Mouse (Mus musculus): ENCODE data around the gene Krcc1.
"Not testable (repeated sequence)": the region's sequence is repeated elsewhere in the genome, so short reads cannot be mapped to it uniquely, and the experiment has no call there.

The Krcc1 gene

GRCm38 (mm10) chr6:71262142-71262833 is 9.2 kb upstream of the Krcc1 start:
- DNase-seq: no peak

DNA sequence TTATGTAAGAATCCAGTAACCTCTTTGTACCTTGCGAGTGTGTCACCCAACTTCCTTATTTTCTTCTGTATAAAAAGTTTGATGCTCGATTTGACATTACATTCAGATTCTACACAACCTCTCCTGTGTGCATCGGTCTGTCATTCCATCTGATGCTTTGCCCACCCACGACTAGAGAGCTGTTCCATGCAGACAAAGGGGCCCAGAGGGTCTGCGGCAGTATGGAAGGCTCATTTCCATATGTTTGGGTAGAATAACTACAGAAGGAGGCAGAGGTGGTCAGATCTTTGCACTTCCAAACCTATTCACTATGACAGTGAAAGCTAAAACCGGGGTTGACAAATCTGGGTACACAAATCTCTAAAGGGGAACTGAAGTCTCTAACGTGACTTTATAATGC is 3.9 kb upstream of the Krcc1 start:
- not testable (repeated sequence) for DNase-seq

GRCm38 (mm10) chr6:71268929-71269685 is 2.4 kb upstream of the Krcc1 start:
- no peak for DNase-seq

GRCm38 (mm10) chr6:71269686-71270050 is 1.8 kb upstream of the Krcc1 start:
- not testable (repeated sequence) for DNase-seq

GRCm38 (mm10) chr6:71270301-71271056 is 998 bp upstream of the Krcc1 start:
- peak; percentile 65 for DNase-seq

DNA sequence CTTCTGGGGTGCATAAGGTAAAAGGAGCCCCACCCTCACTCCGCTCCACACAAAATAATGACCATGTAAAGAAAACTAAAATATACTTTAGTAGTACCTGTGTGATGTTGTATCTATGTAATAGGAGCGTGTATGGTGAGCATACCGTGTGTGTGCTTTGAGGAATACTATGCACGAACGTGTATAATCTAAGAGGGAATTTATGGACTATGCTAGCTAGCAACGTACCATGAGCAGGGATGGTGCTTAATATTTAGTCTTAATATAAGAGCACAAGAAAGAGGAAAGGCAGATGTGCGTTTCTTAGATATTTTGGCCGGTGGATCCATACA is 454 bp upstream of the Krcc1 start:
- no peak for DNase-seq

DNA sequence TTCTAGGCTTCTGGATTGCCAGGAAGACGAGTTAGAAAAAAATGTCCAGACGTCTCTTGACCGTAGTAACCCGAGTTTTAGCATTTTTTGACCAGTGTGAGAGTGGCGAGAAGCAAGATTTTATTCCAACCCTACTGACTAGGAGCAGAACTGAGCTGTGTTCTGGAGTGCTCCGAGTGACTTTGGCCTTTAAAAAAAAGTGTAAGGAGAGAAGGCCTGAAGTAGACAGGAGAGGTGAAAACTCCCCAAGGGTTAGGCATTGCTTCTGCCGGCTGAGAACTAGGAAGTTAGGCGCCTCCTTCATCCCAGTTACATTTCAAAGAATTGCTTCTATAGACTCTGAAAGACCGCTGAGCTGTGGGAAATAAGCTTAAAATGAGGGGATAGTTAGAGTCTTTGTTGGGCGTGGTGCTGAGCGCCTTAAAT is 852 bp downstream of the Krcc1 start:
- DNase-seq: no peak

DNA sequence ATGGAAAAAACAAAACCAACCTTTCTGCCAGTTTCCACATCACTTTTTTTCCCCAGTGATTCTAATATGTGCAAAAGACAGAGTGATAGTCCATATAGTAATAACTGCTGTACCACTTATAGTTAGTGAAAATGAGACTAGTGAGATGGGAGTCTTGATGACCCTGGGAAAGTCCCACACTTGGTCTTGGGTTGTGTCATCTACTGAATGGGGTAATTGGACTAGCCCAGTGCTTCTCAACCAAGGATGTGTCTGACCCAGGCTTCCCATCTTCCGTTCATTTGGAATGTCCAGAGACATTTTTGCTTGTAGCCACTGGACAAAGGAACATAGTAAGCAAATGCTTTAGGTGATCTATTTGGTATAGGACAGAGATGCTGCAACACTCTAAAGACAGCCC is 2.2 kb downstream of the Krcc1 start:
- no peak for DNase-seq

DNA sequence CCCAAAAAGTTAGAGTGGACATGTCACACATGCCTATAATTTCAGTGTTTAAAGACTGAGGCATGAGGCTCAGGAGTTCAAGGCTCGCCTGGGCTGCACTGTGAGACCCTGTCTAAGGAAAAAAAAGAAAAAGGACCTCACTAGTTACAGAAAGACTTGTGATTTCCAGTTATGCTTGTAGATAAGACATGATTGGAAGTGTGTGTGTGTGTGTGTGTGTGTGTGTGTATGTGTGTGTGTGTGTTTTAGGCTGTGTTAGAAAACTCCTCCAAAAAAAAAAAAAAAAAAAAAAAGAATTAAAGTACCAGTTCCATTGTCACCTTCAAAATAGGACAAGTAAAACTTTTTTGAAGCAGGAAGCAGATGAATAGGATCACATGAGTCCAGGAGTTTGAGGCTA is 3.1 kb downstream of the Krcc1 start:
- DNase-seq: no peak

GRCm38 (mm10) chr6:71279418-71279817 is 7.9 kb downstream of the Krcc1 start:
- DNase-seq: no peak

DNA sequence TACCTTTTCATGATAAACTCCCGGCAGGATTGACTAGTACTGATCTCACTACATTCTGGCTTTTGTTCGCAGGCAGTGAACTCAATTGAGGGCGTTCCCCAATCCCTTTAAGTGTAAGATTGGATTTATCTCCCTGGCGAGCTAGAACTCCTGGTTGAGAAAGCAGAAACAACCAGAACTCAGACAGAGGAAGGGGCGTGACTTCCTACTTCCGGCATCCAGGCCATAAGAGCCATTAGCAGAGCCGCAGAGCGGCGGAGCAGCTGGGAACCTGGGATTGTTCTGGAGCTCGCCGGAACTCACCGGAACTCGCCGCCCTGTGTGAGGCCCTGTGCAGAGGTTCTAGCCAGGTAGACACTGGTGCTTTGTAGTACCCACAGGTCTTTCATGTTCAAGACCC is 22.0 kb downstream of the Krcc1 start:
- DNase-seq: no peak

DNA sequence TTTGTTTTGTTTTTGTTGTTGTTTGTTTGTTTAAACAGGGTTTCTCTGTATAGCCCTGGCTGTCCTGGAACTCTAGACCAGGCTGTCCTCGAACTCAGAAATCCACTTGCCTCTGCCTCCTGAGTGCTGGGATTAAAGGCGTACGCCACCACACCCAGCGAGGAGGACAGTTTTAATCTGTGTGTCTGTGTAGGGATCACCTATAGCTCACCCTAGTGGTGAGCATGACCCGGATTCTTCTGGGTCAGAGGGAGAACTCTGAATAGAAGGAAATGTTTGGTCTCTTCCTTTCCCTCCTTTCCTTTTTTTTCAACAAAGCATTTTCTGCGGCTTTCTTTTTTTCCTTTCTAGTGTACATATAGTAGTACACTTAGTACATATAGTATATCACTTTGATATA is 23.8 kb downstream of the Krcc1 start:
- DNase-seq: no peak

DNA sequence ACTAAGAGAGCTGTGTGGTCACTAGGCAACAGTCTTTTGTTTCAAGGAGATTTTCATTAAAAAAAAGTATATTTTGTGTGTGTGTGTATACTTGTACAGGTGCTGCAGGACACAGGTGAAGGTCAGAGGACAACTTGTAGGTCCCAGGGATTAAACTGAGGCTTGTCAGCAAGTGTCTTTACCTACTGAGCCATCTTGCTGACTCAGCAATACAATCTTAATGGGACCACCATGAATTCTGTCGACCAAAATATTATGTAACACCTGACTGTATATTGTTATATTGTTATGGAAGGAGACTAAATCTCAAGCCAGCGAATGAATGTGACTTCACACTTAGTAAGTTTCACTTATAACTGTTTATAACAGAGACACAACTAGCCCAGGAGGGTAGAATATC is 26.6 kb downstream of the Krcc1 start:
- no peak for DNase-seq

DNA sequence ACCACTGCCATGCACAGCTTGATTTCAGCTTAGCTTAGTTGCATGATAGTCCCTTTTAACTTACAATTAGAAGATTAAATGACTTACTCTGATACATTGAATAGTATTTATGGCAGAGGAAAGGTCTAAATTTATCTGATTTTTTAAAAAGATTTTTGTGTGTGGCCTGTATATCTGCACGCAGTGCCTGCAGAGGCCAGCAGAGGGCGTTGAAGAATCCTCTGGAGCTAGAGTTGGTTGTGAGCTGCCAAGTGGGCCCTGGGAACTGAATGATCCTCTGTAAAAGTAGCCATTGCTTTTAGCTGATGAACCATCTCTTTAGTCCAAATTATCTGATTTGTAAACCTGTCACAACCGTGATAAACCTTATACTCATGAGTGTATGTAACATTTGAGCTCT is 27.3 kb downstream of the Krcc1 start:
- DNase-seq: peak; percentile 26

- DNase-seq: peak; percentile 22
Measured at GRCm38 (mm10) chr6:71302097-71302731, 30.7 kb downstream of the Krcc1 start.

DNA sequence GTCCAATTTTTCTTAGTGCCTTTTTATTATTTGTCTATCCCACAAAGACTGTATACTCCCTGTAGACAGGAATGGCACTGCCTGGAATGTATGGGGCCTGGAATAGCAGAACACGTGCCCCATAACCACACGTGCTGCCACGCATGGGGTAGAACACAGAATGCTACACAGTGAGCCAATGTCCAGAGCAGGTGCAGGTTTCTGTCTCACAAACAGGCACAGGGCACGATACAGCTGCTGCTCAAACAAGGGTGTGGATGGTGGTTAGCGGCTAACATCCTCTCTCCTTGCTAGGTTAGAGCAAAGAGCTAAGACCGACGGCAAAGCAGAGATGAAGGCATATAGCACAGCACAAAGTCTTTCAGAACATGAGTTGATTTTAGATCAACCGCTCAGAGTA is 36.0 kb downstream of the Krcc1 start:
- DNase-seq: no peak

DNA sequence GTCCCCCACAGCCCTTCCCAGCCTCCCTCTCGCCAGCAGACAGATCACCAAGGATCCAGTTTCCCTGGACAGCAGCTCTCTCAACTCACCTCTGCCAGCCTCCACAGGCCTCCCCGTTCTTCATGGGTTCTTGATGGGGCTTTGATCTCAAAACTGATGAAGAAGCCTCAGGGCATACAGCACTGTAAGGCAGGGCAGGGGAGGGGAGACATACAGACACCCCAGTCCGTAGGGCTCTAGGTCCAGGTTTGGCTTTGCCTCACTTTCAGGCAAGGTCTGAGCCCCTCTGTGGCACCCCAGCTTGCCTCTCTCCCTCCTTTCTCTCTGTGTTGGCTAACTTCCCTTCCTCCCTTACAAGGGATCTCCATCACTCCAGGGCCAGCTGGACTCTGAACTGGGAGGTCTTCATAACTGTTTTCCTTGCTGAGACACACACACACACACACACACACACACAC is 50.4 kb downstream of the Krcc1 start, which contains the start of gene Smyd1:
TSS of gene Smyd1 (minus strand) at position 408 of the 458 bp plus-strand sequence.
- DNase-seq: no peak

GRCm38 (mm10) chr6:71322491-71322921 is 51.0 kb downstream of the Krcc1 start, which contains the start of gene Cd8b1:
Gene Cd8b1, plus strand, starts transcription at chr6:71322788.
- no peak for DNase-seq

DNA sequence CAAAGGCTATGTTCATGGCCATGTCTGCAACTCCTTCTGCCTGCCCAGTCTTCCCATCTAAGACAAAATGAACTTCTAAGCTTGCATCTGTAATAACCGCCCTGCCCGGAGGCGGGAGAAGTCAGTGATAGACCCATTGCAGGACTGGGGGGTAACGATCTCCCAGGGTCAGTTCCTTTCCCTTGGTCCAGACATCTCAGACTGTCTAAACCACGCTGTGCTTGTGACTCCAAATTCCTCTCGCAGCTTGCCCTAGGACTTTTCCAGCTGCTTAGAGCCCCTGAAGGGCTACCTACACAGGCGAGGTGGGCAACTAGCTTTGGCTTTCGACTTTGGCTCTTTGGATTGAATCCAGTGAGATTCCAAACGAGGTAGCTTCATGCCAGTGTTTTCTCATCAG is 53.3 kb downstream of the Krcc1 start:
- no peak for DNase-seq

DNA sequence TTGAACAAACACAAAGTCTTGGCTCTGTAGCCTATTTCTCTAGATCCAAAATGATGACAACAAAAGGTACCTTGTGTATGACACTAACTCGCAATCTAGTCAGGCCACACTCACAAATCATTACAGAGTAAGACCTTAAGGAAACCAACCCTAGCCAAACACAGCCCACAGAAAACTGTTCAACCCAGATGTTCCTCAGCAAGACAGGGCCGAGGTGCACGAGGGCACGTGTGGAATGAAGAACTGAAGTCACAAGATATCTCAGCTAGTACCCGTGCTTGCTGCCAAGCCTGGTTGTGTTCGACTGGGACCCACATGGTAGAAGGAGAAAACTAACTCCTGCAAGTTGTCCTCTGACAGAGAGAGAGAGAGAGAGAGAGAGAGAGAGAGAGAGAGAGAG is 58.4 kb downstream of the Krcc1 start:
- no peak for DNase-seq

DNA sequence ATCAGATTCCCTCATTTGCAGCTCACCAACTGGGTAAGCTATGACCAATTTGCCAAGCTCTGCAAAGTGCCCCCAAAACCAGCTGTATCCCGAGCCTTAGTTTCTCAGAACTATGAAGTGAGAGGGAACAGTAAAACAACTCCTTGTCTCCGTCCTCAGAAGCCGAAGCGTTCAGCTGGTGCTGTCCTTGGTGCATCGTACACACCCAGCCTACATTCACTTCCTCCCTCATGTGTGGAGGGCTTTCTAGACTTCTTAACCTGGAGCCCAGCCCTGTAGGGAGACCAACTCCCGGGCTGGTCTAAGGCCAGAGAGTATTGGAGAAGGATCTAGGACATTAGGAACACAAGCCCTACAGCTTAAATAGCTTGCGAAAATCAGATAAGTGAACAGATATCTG is 59.0 kb downstream of the Krcc1 start:
- DNase-seq: no peak

GRCm38 (mm10) chr6:71331491-71331890 is 60.0 kb downstream of the Krcc1 start:
- DNase-seq: not testable (repeated sequence)

Data from cerebellum, adult 9-10 months (tissue).